Mouse (Mus musculus) ES-E14 (cell line): Measurements from ENCODE around the gene Dcps. TPM values are rescaled to one million over a fixed set of nuclear protein-coding genes. Genes with fewer than 3 reads are reported as not detected.

Experiments used
- DNase-seq: peaks from one replicate; pipeline ENCODE4 v3.0.0-alpha.2; 2013; ENCODE audit warnings: low read depth, low spot score
- H3K27ac ChIP-seq: 2 replicates; pipeline ENCODE4 v1.5.1; 2012; ENCODE audit warnings: low read depth, mild to moderate bottlenecking, low read length, moderate library complexity, mixed read lengths; ENCODE audit not compliant: poor library complexity, insufficient read depth, severe bottlenecking
- H3K36me3 ChIP-seq: 2 replicates; pipeline ENCODE4 v1.6.1; 2012; ENCODE audit warnings: mild to moderate bottlenecking, low read length, moderate library complexity, mixed read lengths; ENCODE audit not compliant: control insufficient read depth, poor library complexity, insufficient read depth, severe bottlenecking
- H3K4me1 ChIP-seq, 2 experiments: fragments of 150-350 bp in 1 of 2; sonication (generic) in 1 of 2; 2 replicates each; pipeline ENCODE4 v1.6.1; 2012; ENCODE audit warnings: low read length in 2 of 2, mild to moderate bottlenecking in 1 of 2, mixed read lengths in 1 of 2; ENCODE audit not compliant: control insufficient read depth in 2 of 2, insufficient read depth in 2 of 2, poor library complexity in 1 of 2
- H3K4me3 ChIP-seq, 2 experiments: fragments of 150-350 bp in 1 of 2; sonication (generic) in 1 of 2; 2 replicates each; pipeline ENCODE4 v1.5.1; 2012; ENCODE audit warnings: low read length in 2 of 2, low read depth in 1 of 2, mild to moderate bottlenecking in 1 of 2, mixed read lengths in 1 of 2; ENCODE audit not compliant: insufficient read depth in 1 of 2, poor library complexity in 1 of 2, severe bottlenecking in 1 of 2
- H3K9ac ChIP-seq: 2 replicates; pipeline ENCODE4 v1.6.1; 2012; ENCODE audit warnings: low read depth, mild to moderate bottlenecking, low read length, mixed read lengths; ENCODE audit not compliant: poor library complexity, insufficient read depth, severe bottlenecking
- H3K9me3 ChIP-seq: fragments of 150-350 bp; sonication (generic); 2 replicates; pipeline ENCODE4 v1.6.1; 2012; ENCODE audit warnings: low read depth, mild to moderate bottlenecking, low read length; ENCODE audit not compliant: control insufficient read depth, insufficient read depth
- CHD2 ChIP-seq: IDR thresholded peaks from 2 replicates; pipeline ENCODE4 v1.6.1; 2014; ENCODE audit warnings: mild to moderate bottlenecking, low read depth, low read length, inconsistent platforms
- HCFC1 ChIP-seq: IDR thresholded peaks from 2 replicates; pipeline ENCODE4 v1.6.1; 2012; ENCODE audit warnings: low read length, inconsistent platforms, borderline replicate concordance; ENCODE audit not compliant: insufficient read depth
- MAFK ChIP-seq: IDR thresholded peaks from 2 replicates; pipeline ENCODE4 v1.6.1; 2014; ENCODE audit warnings: mild to moderate bottlenecking, low read depth, low read length, inconsistent platforms; ENCODE audit not compliant: insufficient read depth
- ZC3H11A ChIP-seq: IDR thresholded peaks from 2 replicates; pipeline ENCODE4 v1.6.1; 2012; ENCODE audit warnings: low read depth, mild to moderate bottlenecking, inconsistent platforms, low read length, borderline replicate concordance
- ZNF384 ChIP-seq: IDR thresholded peaks from 2 replicates; pipeline ENCODE4 v1.6.1; 2012; ENCODE audit warnings: low read depth, low read length, inconsistent platforms
- in situ Hi-C, 2 experiments: fragments of 600-800 bp; cut with MboI; formaldehyde crosslinking; loops; one replicate each; pipeline ENCODE4 v1.15.1; 2025; ENCODE audit warnings: low sequenced_read_pairs in 2 of 2, inconsistent platforms in 1 of 2; ENCODE audit not compliant: unreplicated experiment in 2 of 2
- total RNA-seq: library from RNA; depleted of rRNA; stranded (reverse); fragments of 300-350 nt; gene quantifications from 2 replicates; pipeline ENCODE4 v1.2.3, GENCODE M21; 2012; rRNA removed

Gene Dcps
- total RNA-seq: 36.3 and 42.9 TPM in 2 replicates

DNA sequence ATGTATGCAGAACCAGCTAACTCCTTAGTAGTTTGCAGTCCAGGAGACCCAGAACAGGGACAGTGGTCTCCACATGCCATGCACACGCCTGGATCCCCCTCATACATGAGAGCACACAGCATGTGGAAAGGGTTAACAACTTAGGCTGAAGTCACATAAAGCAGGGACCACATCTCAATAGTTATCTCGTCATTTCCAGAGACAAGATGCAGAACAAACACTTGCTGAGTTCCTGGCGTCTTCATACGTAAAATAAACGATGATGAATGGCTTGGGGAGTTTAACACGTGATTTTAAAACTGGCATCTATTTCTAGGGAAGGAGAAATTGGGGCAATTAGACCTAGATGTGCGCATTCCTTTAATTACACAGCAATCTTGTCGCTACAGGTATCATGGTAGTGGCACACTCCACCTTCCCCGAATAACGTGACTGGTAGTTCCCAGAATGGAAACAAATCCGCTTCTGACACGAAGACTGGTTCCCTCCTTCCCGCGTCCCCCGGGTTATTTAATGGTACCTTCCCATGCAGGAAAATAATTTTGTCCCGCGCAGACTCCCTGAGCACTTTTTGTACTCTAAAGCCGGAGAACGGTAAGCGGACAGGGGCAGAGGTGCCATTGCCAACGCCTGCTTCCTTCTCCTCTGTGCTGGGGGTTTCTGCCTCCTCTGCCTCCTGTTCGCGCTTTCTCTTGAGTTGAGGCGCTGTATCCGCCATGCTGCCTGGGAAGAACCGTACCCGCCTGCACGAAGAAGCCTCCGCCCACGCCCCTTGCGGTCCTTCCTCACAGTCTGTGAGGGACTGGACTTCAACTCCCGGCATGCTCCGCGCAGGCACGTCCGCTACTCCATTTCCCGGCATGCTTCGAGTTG is at the start of gene Dcps:
TSS of gene Dcps (minus strand) at position 811 of the 873 bp plus-strand sequence.
- peak; percentile 95 for TF ChIP-seq HCFC1
- no peak for TF ChIP-seq ZC3H11A

DNA sequence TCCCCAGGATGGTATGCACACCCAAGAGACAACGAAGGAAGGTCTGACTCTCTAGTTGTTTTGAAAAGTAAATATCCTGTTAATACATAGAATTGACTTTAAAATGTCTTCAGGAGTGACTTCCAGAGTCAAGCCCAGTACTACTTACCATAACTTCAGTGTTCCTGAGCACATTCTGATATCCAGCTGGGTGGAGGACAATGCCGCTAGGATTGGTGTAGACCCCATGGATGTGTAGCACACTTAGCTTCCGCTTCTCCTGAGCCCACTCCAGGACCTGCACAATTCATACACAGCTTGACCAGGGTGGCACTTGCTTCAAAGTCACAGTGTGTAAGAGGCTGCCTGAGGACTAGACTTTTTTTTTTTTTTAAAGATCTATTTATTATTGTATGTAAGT is 47.6 kb upstream of the Dcps start:
- TF ChIP-seq CHD2: no peak
- no peak for TF ChIP-seq HCFC1
- TF ChIP-seq ZC3H11A: no peak
- no peak for TF ChIP-seq ZNF384
- TF ChIP-seq MAFK: no peak
- DNase-seq: no peak
- no peaks in the 10 kb centered on the region for H3K9me3 ChIP-seq
- H3K4me1 ChIP-seq: no peaks in the 10 kb centered on the region
- no peak overlapping the region for H3K27ac ChIP-seq
- H3K4me3 ChIP-seq: no peak overlapping the region
- H3K36me3 ChIP-seq: no peaks in the 10 kb centered on the region; the same call in 1 of the 2 replicates
- in situ Hi-C loops: no loop called here
- no peak overlapping the region for H3K9ac ChIP-seq

More for the DNA sequence above, at the start of gene Dcps:
- H3K9ac ChIP-seq: peak within 1 kb of the TSS; percentile 97
- peak within 1 kb of the TSS; percentile 83 to 98 for H3K4me3 ChIP-seq
- no peaks in the 10 kb centered on the region for H3K9me3 ChIP-seq
- DNase-seq: peak; percentile 70
- H3K4me1 ChIP-seq: no peaks in the 10 kb centered on the region; a peak in 2 of 4 replicates
- in situ Hi-C loops: no loop called here
- no peaks in the 10 kb centered on the region for H3K36me3 ChIP-seq
- peak within 1 kb of the TSS; percentile 78 for H3K27ac ChIP-seq

DNA sequence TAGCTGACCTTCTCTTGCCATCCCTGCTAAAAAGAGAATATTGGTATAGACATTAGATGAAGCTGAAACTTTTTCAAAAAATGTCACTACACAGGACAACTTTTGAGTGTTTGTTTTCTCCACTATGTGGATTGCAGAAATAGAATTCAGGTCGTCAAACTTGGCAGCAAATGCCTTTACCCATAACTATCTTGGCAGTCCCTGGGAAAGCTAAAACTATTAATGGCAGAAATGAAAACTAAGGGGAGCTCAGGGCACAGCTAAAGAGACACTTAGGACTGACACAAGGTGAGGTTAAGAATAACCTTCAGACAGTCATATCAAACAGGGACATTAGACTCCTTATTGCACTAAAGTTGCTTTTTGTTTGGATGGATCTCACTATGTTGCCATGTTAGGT is 42.1 kb upstream of the Dcps start:
- Histone ChIP-seq H3K9ac (no peak overlapping the region), H3K9me3 (no peaks in the 10 kb centered on the region), H3K4me3 (no peak overlapping the region), H3K36me3 (peaks cover 31% of the 10 kb centered on the region), H3K27ac (no peak overlapping the region), H3K4me1 (no peaks in the 10 kb centered on the region)
- in situ Hi-C loops: no loop called here
- TF ChIP-seq MAFK (no peak), ZC3H11A (no peak), HCFC1 (no peak), CHD2 (no peak), ZNF384 (no peak)
- no peak for DNase-seq

DNA sequence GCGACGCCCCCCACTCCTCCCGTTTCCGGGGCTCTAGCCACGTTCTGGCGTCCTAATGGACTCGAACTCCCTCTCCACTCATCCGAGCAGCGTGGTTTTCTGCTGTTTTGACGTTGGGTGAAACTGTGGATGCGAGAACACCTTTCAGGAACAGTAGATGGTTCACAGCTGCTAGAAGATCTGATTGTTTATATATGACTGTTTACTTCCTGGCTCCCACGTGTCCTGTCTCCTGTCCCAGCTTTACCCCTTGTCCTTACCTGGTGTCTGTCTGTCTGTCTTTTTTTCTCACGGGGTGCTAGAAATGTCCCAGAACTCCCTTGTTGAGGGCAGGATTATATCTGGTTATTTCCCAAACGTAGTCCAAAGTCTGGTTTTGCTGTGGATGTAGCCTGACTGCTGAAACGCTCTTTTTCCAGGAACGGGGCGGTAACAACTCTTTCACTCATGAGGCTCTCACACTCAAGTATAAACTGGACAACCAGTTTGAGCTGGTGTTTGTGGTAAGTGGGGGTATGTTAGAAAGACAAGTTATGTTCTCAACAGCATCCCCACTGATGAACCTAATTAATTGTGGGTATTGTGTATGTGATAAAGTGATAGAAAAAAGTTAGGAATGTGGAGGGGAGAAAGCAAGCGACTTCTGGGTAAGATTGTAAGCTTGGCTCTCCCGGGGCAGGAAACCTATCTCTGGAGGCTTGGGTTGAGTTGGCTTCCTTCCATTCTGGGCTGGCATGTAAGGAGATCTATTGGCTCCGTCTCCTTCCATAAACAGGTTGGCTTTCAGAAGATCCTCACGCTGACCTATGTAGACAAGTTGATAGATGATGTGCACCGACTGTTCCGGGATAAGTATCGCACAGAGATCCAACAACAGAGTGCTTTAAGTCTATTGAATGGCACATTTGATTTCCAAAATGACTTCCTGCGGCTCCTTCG is 36.0 kb upstream of the Dcps start:
- Histone ChIP-seq H3K9ac (peak overlapping the region; percentile 93), H3K36me3 (peaks cover 48% of the 10 kb centered on the region), H3K4me3 (peak overlapping the region; percentile 87 to 90), H3K9me3 (no peaks in the 10 kb centered on the region), H3K4me1 (peaks cover 4 to 9% of the 10 kb centered on the region in 2 experiments; a peak in 2 of 4 replicates), H3K27ac (peak overlapping the region; percentile 54)
- in situ Hi-C loops: no loop called here
- TF ChIP-seq HCFC1 (no peak), MAFK (no peak), ZNF384 (no peak), CHD2 (no peak), ZC3H11A (no peak)
- DNase-seq: no peak
